Mouse (Mus musculus) olfactory bulb, adult 2 months (tissue): ENCODE data around the gene S1pr3.

ENCODE experiments used
- CTCF ChIP-seq: fragments of 200-500 bp; IDR thresholded peaks from 2 replicates; pipeline ENCODE4 v1.5.1; 2012; ENCODE audit warnings: low read depth, mild to moderate bottlenecking, low read length, moderate library complexity; ENCODE audit not compliant: insufficient read depth
- POLR2A ChIP-seq: fragments of 200-500 bp; IDR thresholded peaks from 2 replicates; pipeline ENCODE4 v1.6.1; 2012; ENCODE audit warnings: mild to moderate bottlenecking, low read depth, low read length, moderate library complexity; ENCODE audit not compliant: insufficient read depth

DNA sequence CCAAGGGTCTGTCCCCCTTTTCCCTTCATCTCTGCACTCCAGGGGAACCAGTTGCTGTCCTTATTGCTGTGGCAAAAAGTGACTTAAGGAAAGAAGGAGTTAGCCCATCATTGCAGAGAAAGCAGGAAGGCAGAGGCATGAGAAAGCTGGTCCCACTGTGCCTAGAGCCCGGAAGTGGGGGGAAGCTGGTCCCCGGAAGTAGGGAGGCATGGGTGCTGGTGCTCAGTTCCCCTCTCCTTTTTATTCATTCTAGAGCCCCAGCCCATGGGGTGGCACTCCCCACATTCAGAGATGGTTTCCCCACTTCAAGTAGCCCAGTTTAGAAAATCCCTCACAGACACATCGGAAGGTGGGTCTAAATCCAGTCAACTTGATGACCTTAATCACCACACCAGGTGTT lies 8.9 kb upstream of the S1pr3 start:
- TF ChIP-seq CTCF = no peak
- no peak for TF ChIP-seq POLR2A
